Mouse (Mus musculus) megakaryocyte, embryonic 14.5 days (primary cell): ENCODE measurements around the gene Il1r1.
"Not testable (repeated sequence)": the region's sequence is repeated elsewhere in the genome, so short reads cannot be mapped to it uniquely, and the experiment has no call there.

Experiments used
- FLI1 ChIP-seq: IDR thresholded peaks from 2 replicates; pipeline ENCODE4 v1.6.1; 2012; ENCODE audit warnings: low read length, inconsistent platforms, mixed read lengths
- GATA1 ChIP-seq: IDR thresholded peaks from 3 replicates; pipeline ENCODE4 v1.6.1; 2012; ENCODE audit warnings: mixed read lengths, low read length, inconsistent platforms, borderline replicate concordance

DNA sequence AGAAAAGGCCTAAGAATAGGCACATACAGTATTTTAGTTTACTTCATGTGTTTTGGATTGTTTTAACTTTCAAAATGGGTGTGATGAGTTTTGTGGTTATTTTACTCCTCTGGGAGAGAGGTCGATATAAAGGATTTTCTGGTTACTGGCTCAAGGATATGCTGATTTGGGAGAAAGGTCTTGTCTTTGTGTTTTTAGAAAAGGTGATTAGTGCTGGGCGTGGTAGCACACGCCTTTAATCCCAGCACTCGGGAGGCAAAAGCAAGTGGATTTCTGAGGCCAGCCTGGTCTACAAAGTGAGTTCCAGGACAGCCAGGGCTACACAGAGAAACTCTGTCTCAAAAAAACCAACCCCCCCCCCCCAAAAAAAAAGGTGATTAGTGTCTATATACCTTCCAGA is 79.4 kb downstream of the Il1r1 start:
- TF ChIP-seq GATA1, FLI1: not testable (repeated sequence)
